Mouse (Mus musculus): ENCODE measurements around the gene Pik3r6.

Gene Pik3r6

GRCm38 (mm10) chr11:68487720-68488119 is 15.1 kb upstream of the Pik3r6 start:
- no peak for DNase-seq (ENCODE audit: low read depth, low spot score)

- DNase-seq (ENCODE audit: low read depth, low spot score): no peak
Observed at GRCm38 (mm10) chr11:68488256-68488824, 14.5 kb upstream of the Pik3r6 start.

GRCm38 (mm10) chr11:68489236-68489635 is 13.6 kb upstream of the Pik3r6 start:
- no peak for DNase-seq (ENCODE audit: low read depth, low spot score)

- no peak for DNase-seq (ENCODE audit: low read depth, low spot score)
Observed at GRCm38 (mm10) chr11:68492592-68492991, 10.2 kb upstream of the Pik3r6 start.

- DNase-seq (ENCODE audit: low read depth, low spot score): no peak
Observed at GRCm38 (mm10) chr11:68493760-68494159, 9.1 kb upstream of the Pik3r6 start.

GRCm38 (mm10) chr11:68497081-68497480 is 5.7 kb upstream of the Pik3r6 start:
- no peak for DNase-seq (ENCODE audit: low read depth, low spot score)

GRCm38 (mm10) chr11:68498517-68498916 is 4.3 kb upstream of the Pik3r6 start:
- DNase-seq (ENCODE audit: low read depth, low spot score): no peak

- DNase-seq (ENCODE audit: low read depth, low spot score): no peak
Observed at GRCm38 (mm10) chr11:68498999-68499699, 3.7 kb upstream of the Pik3r6 start.

GRCm38 (mm10) chr11:68500949-68501350 is 1.9 kb upstream of the Pik3r6 start:
- DNase-seq (ENCODE audit: low read depth, low spot score): no peak

GRCm38 (mm10) chr11:68502408-68502807 is 411 bp upstream of the Pik3r6 start:
- no peak for DNase-seq (ENCODE audit: low read depth, low spot score)

- no peak for DNase-seq (ENCODE audit: low read depth, low spot score)
Observed at GRCm38 (mm10) chr11:68504913-68505312, 2.1 kb downstream of the Pik3r6 start.

GRCm38 (mm10) chr11:68507246-68507645 is 4.4 kb downstream of the Pik3r6 start:
- no peak for DNase-seq (ENCODE audit: low read depth, low spot score)

GRCm38 (mm10) chr11:68508619-68509018 is 5.8 kb downstream of the Pik3r6 start:
- no peak for DNase-seq (ENCODE audit: low read depth, low spot score)

- no peak for DNase-seq (ENCODE audit: low read depth, low spot score)
Observed at GRCm38 (mm10) chr11:68509194-68509593, 6.4 kb downstream of the Pik3r6 start.

- peak; percentile 35 for DNase-seq (ENCODE audit: low read depth, low spot score)
Observed at GRCm38 (mm10) chr11:68513969-68514368, 11.2 kb downstream of the Pik3r6 start.

GRCm38 (mm10) chr11:68519362-68519761 is 16.5 kb downstream of the Pik3r6 start:
- DNase-seq (ENCODE audit: low read depth, low spot score): no peak

GRCm38 (mm10) chr11:68519815-68520214 is 17.0 kb downstream of the Pik3r6 start:
- DNase-seq (ENCODE audit: low read depth, low spot score): no peak

GRCm38 (mm10) chr11:68520439-68520838 is 17.6 kb downstream of the Pik3r6 start:
- no peak for DNase-seq (ENCODE audit: low read depth, low spot score)

GRCm38 (mm10) chr11:68521352-68521751 is 18.5 kb downstream of the Pik3r6 start:
- no peak for DNase-seq (ENCODE audit: low read depth, low spot score)

- DNase-seq (ENCODE audit: low read depth, low spot score): no peak
Observed at GRCm38 (mm10) chr11:68526441-68526840, 23.6 kb downstream of the Pik3r6 start.

- peak; percentile 17 for DNase-seq (ENCODE audit: low read depth, low spot score)
Observed at GRCm38 (mm10) chr11:68531066-68531806, 28.4 kb downstream of the Pik3r6 start.

- peak; percentile 17 for DNase-seq (ENCODE audit: low read depth, low spot score)
Observed at GRCm38 (mm10) chr11:68531941-68532535, 29.2 kb downstream of the Pik3r6 start.

Data from 3T3-L1 (cell line).